Mouse (Mus musculus) embryo, embryonic 10.5 days (tissue): ENCODE data around the gene Gm11027.
"Not testable (repeated sequence)": the region's sequence is repeated elsewhere in the genome, so short reads cannot be mapped to it uniquely, and the experiment has no call there.

Experiments used
- DNase-seq: peaks from one replicate; pipeline ENCODE4 v3.0.0-alpha.2; 2015; ENCODE audit warnings: low spot score

The Gm11027 gene

DNA sequence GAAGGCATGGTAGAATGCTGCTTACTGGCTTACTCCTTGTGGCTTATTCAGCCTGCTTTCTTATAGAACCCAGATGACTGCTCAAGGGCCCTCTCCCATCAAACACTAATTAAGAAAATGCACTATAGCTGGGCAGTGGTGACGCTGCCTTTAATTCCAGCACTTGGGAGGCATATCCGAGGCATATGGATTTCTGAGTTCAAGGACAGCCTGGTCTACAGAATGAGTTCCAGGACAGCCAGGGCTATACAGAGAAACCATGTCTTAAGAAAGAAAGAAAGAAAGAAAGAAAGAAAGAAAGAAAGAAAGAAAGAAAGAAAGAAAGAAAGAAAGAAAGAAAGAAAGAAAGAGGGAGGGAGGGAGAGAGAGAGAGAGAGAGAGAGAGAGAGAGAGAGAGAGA is at the start of gene Gm11027:
Gene Gm11027, plus strand, starts transcription at position 301 of the 400 bp plus-strand sequence.
- not testable (repeated sequence) for DNase-seq

DNA sequence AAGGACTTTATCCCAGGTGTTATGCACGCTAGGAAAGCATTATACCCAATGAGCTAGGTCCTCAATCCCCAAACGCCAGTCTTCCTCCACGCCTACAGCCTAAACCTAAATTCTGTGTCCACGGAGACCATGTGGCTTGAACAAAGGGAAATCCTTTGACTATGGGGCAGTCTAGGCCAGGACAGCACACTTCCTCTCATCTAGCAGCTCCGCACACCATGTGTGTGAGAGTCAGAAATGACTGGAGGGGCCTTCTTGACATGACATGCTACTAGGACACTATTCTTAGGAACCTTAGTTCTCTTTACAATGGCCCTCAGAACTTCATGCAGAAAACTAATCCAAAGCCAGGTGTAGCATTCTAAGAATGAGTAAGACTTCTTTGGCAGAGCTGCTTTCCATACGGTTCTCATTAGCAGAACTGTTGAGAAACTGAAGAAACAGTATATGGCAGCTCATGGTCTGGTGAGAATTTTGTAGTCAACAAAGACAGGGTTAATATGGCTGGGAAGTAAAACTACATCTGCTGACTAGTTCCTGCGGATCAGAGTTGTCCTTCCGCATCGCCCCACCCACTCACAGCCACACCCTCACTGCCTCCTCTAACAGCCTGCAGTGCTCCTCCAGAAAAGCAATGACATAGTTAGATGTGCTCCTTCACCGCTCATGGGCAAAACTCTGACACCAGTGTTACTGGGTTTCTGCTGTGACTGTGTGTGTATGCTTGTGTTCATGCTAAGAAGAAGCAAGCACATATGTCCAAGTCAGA is 48.7 kb upstream of the Gm11027 start:
- no peak for DNase-seq

DNA sequence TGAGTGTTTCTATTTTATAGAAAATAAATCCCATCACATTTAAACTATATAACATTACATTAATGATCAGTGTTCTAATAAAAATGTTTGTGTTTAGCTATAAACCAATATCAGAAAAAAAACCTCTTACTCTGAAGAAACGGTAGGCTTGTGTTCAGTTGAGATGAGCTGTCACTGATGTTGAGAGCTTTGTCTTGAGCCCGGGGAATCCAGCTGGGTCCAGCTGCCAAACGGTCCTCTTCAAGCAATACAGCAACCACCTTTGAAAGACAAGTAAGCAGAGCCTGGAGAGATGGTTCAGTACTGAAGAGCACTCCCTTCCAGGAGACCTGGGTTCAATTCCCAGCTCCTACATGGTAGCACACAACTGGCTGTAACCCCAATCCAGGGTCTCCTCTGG is 45.7 kb upstream of the Gm11027 start:
- no peak for DNase-seq

DNA sequence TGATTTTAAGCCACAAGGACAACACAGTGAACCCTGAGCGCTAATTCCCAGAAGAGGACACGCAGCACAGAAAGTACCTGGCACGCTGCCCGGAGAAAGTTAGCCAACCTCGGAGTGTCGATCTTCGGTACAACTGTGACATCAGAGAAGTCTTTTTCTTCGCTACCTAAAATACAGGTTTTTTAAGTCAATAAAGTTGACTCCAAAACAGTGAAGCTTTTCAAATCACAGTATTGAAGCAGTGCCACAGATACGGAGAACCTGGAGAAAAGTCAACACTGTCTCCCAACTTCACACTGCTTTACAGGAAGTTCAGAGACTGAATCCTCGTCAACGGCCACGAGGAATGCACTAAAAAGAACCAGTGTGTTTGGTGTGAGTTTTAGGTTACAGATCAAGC is 43.6 kb upstream of the Gm11027 start:
- no peak for DNase-seq

DNA sequence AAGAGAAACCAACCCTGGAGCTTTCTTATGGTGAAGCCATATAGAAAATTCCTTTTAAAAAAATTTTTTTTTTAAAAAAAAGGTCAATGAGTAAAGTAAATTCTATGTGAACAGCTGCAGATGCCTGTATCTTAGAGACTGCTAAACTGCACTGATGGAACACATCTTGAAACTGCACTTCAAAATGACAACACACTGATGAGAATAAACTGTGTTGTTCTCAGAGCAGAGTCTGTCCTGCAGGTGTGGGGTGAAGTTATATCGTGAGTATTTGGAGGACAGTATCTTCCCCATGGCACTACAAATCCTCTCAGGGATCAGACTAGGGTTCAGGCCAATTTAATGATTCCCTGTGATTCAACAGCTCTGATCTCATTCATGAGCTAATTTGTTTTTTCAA is 43.1 kb upstream of the Gm11027 start:
- DNase-seq: no peak

DNA sequence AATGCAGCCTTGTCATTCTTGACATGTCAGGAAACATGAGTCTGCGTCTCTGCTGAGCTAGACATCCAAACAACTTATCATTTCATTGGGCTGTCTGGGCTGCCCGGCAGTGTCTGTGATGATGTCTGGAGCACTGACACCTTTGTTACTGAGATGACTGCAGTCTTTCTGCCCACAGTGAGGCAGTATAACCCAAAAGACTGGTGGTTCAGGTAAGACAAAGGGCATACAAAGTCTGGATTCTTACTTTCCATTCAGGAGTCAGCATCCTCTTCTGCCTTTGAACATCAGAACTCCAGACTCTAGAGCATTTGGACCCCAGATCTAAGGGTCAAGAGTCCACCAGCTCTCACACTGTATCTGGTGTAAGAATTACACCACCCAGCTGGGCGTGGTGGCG is 39.8 kb upstream of the Gm11027 start:
- DNase-seq: peak; percentile 1

DNA sequence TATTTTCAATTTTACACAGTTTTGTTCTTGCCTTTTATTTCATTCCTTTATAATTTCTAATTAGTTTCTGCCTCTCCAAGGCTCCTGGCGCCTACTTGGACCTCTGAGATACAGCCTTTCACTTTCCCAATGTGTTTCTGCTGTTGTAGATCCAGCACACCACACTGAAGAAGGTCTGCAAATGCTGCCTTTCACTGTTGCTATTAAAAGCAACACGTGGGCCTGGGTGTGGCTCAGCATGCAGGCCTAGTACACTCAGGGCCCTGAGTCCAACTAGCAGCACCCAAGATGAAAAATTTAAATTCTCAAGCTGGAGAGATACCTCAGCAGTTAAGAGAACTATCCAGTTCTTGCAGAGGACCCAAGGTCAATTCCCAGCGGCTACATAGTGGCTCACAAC is 38.5 kb upstream of the Gm11027 start:
- DNase-seq: no peak

DNA sequence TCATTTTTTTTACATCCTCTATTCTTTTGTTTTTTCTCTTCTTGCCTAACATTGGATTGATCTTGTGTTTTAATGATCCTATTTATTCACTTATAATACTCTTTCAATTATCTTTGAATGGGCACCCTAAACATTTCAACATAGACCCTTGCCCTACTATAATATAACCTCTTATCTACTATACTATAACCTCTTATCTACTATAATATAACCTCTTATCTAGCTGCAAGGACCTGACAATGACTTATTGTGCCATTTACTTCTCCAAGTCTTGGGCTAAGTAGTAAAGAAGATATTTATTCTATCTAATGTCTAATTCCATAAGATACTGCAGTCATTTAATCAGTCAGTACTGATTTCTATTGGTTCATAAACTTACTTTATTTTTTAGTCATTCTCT is 36.8 kb upstream of the Gm11027 start:
- DNase-seq: no peak

DNA sequence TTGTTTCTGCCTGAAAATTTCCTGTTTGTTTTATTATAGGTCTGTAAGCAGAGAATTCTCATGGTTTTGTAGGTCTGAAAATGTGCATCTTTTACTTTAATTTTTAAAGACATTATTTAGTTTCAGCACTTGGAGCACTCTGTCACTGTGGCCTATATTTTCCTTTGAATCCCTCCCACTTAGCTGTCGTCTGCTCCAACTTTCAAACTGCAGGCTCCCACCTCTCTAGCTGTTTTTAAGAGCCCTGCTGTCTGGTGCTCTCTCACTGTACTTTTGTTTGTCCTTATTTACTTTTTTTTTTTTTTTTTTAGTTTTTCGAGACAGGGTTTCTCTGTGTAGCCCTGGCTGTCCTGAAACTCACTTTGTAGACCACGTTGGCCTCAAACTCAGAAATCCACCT is 36.4 kb upstream of the Gm11027 start:
- DNase-seq: no peak

DNA sequence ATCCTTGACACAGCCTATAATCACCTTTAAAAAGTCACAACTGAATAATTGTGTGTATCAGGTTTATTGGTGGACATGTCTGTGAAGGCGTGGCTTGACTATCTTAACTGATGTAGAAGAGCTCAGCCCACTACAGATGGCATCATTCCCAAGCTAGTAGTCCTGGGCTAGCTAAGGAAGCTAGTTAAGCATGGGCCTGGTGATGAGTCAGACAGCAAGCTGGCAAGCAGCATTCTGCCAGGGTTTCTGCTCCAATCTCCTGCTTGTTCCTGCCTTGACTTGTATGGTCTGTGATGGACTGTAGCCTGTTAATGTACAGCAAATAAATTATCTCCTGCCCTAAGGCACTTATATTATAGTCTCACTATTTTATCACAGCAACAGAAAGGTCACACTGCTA is 30.6 kb upstream of the Gm11027 start:
- no peak for DNase-seq

DNA sequence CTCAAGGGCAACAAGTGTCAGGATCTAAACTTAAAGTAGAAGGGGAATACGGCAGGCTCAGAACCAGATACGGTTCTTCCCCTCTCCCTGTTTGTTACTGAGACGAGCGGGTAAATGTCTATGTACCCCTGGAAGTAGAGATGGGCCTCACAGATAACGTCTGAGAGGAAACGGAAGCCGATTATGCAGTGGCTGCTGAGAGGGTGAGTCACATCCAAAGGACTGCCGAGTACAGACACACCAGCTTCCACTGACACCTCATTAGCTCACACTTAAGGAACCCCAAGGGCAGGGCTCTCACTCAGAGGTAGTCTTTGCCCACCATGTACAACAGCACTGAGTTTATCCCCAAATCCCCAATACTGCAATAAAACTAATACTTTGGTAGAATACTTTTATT is 20.5 kb upstream of the Gm11027 start:
- no peak for DNase-seq

DNA sequence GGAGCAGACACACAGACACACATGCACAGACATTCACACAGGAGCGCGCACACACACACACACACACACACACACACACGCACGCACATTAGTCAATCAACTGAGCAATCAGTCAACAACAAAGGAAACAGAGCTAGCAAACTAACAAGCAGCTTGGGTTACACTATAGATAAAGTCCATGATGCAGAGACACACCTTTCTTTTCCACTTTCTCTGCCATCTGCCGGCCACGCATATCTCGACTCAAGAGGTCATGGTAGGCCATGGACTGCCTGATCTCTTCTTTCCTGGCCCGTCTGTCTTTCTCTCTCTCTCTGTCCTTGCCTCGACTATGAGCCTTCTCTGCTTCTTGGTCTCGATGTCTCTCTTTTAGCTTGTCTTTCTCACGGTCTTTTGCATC is 19.6 kb upstream of the Gm11027 start:
- no peak for DNase-seq

DNA sequence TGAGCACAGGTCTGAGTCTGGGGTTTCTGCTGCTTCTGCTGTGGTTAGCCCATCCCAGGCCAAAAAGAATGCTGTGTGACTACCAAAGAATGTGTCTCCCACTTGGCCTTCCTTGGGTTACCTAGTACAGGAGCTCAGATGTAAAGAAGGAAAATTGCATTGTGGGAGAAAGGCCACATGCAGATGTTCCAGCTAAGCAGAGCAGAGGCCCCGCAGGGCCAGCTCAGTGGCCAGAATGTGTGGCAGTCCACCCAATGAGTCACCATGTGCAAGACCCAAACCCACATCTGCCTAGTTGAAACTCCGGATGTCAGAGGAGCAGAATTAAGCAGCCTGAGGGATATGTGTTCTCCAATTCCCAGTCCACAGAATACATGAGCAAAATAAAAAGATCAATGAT is 16.9 kb upstream of the Gm11027 start:
- DNase-seq: no peak

DNA sequence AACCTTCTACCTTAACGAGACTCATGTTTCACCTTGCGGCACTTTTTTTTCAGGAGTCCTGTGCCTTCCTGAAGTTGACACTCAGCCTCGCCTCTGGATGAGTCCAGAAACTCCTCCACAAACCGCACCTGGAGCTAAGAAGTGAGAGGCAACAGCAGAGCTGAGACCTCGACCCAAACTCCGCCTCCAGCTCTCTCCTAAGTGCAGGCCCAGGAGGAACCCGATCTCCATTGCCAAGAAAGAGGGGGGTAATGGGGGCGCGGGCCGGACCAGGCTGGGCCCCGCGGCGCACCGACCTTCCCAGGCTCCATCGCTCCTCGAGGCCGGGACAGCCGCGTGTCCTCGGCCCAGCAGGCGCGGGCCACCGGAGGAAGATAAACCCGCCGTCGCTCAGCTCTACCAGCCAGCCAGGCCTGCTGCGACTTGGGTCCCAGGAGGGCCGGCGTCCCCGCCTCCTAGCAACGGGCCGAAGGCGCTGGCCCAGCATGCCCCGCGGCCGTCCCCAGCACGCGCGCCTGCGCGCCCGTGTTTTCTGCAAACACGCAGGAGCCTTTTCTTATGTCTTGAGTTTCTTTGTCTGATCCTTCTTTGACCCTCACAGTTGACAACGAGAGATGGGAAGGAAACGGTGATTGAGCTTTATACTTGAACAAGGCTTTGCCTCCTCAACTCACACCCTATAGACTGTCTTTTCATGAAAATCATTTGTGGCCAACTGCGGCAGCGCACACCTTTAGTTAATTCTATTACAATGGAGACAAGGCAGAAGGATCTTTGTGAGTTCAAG is 12.4 kb upstream of the Gm11027 start, which contains the start of gene Wdr60:
Gene Wdr60, minus strand, starts transcription at position 468 of the 787 bp plus-strand sequence.
- peak; percentile 90 for DNase-seq

DNA sequence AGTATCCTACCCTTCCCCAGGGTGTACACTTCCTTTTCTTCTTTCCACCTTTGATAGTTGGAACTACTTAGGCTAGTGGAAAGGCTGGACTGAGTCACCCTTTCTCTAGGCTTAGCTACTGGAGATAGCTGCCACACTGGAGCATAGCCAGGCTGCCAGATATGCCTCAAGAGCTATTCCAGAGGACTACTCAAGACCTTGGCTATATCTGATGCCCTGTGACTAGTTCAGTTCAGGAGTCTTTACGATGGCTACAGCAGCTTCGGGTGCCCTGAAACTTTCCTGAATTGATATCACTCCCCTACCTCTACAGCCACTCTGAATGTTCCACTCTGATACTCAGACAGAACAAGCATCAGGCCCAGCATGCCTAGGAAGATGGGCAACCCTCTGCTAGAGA is 10.4 kb upstream of the Gm11027 start:
- no peak for DNase-seq

DNA sequence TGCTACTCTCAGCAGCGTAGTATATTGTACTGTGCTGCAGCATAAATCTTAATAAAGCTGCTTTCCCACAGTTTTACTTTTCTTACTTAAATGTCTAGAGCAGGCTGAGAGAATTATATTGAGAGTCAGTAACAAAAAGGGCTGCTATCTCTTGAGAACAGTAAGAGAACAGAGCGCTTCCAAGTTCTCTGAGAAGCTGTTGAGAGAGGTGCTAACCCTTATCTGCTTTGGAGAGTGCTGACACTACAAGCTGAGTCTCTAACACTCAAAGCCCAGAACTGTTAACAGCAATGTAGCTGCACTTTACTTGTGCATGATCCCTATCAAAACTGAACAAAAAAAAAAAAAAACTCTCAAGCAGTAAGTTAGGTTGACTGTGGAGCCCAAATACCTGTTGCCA is 9.9 kb upstream of the Gm11027 start:
- no peak for DNase-seq

DNA sequence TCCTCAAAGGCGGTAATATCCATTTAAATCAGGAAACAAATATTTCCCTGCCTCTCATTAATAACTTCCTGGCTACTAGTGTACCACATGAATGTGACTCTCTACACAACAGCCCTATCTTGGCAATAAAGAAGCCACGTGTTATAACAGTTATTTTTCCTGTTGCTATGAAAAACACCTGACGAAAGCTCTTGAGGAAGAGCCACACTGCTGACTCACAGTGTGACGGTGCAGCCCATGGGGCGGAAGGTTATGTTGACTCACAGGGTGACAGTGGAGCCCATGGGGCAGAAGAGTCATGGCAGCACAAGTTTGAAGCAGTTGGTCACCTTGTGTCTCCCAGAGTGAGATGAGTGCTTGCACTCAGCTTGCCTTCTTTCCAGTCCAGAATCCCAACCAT is 5.7 kb upstream of the Gm11027 start:
- no peak for DNase-seq

DNA sequence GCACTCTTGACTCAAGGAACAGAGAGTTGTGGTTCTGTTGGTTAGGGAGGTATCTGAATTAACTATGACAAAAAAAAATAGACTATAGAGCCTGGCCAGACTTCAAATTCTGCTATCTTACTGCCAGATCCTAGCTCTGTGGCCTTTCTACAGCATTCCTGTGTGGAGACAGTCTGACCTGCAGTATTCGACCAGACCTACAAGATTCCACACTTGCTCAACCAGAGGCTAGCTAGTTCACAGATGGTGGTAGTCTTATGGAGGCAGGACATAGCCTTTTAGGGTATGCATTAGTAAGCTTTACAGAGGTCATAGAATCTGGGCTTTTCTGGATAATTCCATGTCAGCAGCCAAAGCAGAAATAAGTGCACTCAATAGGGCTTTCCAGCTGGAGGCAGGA is 4.6 kb upstream of the Gm11027 start:
- no peak for DNase-seq

DNA sequence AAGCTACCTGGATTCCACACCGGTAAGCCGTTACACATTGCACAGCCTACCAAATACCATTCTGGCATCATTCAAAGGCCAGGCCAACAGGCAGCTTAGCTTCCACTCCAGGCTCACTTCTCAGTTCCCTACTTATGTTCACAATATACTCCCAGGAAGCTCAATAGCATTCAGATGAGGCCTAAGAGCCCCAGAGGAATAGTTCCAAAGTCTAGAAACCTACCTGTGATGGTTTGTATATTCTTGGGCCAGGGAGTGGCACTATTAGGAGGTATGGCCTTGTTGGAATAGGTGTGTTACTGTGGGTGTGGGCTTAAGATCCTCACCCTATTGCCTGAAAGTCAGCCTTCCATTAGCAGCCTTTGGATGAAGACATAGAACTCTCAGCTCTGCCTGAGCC is 4.1 kb upstream of the Gm11027 start:
- no peak for DNase-seq

DNA sequence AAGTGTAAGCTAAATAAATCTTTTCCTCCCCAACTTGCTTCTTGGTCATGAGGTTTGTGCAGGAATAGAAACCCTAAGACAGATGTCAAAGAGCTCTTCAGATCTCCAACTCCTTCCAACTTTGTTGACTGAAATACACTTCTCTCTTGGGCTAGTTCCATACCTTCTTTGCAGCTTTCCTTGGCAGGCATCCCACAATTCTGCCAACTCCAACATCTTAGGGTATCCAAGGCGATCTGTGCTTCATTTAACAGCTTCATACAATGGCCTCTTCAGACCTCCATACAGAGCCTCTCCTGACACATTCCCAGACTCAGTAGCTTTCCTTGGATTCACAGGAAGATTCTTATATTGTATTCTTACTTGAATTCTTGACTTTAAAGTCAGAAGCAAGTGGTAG is 1.5 kb upstream of the Gm11027 start:
- DNase-seq: no peak

DNA sequence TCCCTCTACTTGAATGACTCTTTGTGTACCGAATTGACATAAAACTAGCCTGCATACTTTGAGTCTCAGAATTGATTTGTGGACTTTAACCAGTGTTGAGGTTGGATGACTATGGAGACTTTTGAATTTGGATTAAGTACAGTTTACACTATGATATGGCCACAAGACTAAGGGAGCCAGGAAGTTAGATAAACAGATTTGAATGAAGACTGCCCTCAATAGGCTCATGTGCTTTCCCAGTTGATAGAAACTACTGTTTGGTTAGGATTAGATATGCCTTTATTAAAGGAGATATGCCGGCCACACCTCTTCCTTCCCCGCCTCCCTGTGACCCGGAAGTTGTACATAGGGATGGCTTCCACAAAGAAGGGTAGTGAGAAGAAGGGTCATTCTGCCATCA is 445 bp downstream of the Gm11027 start:
- no peak for DNase-seq

DNA sequence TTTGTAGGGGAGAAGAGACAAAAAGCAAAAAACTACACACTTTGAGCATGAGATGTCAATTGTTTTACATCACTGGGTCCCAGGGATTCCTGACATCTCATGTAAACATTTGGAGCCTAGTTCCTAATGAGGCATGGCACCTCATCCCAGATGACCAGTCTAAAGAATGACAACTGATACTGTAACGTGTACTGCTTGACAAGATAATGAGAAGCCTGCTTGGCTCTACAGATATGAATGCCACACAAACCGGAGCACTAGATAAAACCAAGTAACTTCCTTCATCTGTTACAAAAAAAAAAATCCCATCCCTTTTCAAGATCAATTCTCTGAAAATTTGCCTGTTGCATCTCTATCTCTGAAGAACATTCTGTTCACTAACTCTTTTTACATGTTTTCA is 1.8 kb downstream of the Gm11027 start:
- DNase-seq: no peak

DNA sequence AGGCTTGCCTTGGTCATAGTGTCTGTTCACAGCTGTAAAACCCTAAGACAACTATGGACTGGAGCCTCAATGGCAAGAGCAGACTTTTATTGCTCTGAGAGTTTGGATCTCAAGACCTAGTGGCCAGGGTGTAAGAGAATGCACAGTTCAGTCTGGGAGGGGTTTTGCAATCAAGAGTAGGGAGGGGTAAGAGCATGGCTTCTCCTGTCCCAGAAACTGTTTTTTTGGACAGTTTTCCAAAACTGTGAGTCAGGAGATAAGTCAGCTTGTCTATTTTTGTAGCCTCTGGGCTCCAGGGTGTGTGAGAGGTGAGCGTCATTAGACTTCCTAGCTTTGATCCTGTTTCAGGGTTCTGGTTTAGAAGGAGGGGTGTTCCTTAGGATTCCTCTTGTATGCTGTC is 3.4 kb downstream of the Gm11027 start:
- no peak for DNase-seq

DNA sequence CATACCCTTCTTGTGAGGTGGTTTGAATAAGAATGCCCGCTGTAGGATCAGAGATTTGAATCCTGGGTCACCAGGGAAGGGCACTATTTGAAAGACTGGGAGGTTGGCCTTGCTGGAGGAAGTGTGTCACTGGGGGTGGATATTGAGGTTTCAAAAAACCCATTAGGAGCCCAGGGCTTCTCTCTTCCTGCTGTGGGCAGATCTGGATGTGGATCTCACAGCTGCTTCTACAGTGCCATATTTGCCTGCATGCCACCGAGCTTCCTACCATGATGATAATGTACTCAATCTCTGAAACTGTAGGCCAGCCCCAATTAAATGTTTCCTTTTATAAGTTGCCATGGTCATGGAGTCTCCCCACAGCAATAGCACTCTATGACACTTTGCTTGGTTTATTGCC is 4.0 kb downstream of the Gm11027 start:
- DNase-seq: no peak
